Comparison of ENCODE assay signal across 9 mouse cellular contexts in genomic region chr1:40657978-40658496, GRCm38 (mm10). TPM values are rescaled to one million over a fixed set of nuclear protein-coding genes. Genes with fewer than 3 reads are reported as not detected.
DNase-seq lines count a peak whose midpoint lies in the region; ATAC-seq and TF ChIP-seq lines count a peak whose summit lies in the region.
"Had no signal": no experiment of that assay in that cellular context is flagged by ENCODE, and none has a peak within 500 bp of the region (broad histone marks: within the 10 kb centered on the region; RNA-seq: fewer than 3 reads in every experiment).

No protein-coding gene starts in this region.

- H3K27ac ChIP-seq in forebrain, postnatal 0 days (ENCODE audit: low read depth, low read length): no peak overlapping the region
- no peak overlapping the region for H3K27ac ChIP-seq in forebrain, embryonic 13.5 days
- H3K27ac ChIP-seq in thymus, adult 2 months (ENCODE audit: control insufficient read depth, insufficient read depth, low read length): no peak overlapping the region
- H3K27ac ChIP-seq: limb, embryonic 12.5 days had no signal

- H3K27me3 ChIP-seq in forebrain, postnatal 0 days (ENCODE audit: insufficient read depth, low read length): no peaks in the 10 kb centered on the region
- no peaks in the 10 kb centered on the region for H3K27me3 ChIP-seq in forebrain, embryonic 13.5 days
- no peaks in the 10 kb centered on the region for H3K27me3 ChIP-seq in thymus, adult 2 months (ENCODE audit: control insufficient read depth, insufficient read depth, low read length)
- H3K27me3 ChIP-seq: limb, embryonic 12.5 days had no signal

- H3K4me2 ChIP-seq in forebrain, postnatal 0 days (ENCODE audit: low read depth): no peak overlapping the region
- H3K4me2 ChIP-seq in forebrain, embryonic 13.5 days: no peak overlapping the region
- H3K4me2 ChIP-seq: limb, embryonic 12.5 days had no signal

- no peak overlapping the region for H3K4me3 ChIP-seq in forebrain, postnatal 0 days (ENCODE audit: low read depth, low read length)
- H3K4me3 ChIP-seq in forebrain, embryonic 13.5 days: no peak overlapping the region
- no peak overlapping the region for H3K4me3 ChIP-seq in thymus, adult 2 months (ENCODE audit: control insufficient read depth, insufficient read depth, low read length)
- H3K4me3 ChIP-seq: limb, embryonic 12.5 days had no signal

- no peaks in the 10 kb centered on the region for H3K9me3 ChIP-seq in forebrain, postnatal 0 days (ENCODE audit: low read length)
- H3K9me3 ChIP-seq in forebrain, embryonic 13.5 days (replicated peaks): no peaks in the 10 kb centered on the region
- H3K9me3 ChIP-seq: limb, embryonic 12.5 days had no signal

- no peaks in the 10 kb centered on the region for H3K4me1 ChIP-seq in forebrain, postnatal 0 days (ENCODE audit: insufficient read depth)
- no peaks in the 10 kb centered on the region for H3K4me1 ChIP-seq in forebrain, embryonic 13.5 days
- H3K4me1 ChIP-seq in thymus, adult 2 months (replicated peaks; ENCODE audit: control insufficient read depth, insufficient read depth, low read length): no peaks in the 10 kb centered on the region

- peak; percentile 76 for TF ChIP-seq CTCF in forebrain, postnatal 0 days (IDR thresholded peaks at IDR 0.05; ENCODE audit: low read depth)
- no peak for TF ChIP-seq CTCF in thymus, adult 2 months (IDR thresholded peaks at IDR 0.05; ENCODE audit: borderline replicate concordance, control insufficient read depth, extremely low read depth, insufficient read depth, low read length, poor library complexity)

- 49% methylated on average over 8 of the region's 8 CpGs for WGBS in forebrain, postnatal 0 days
- 56% methylated on average over 8 of the region's 8 CpGs for WGBS in forebrain, embryonic 13.5 days
- WGBS in thymus, adult 2 months: 70% methylated on average over 8 of the region's 8 CpGs

- no peaks in the 10 kb centered on the region for H3K36me3 ChIP-seq in forebrain, postnatal 0 days (ENCODE audit: insufficient read depth)
- H3K36me3 ChIP-seq in forebrain, embryonic 13.5 days (ENCODE audit: poor library complexity, severe bottlenecking): no peaks in the 10 kb centered on the region
- no peaks in the 10 kb centered on the region for H3K36me3 ChIP-seq in thymus, adult 2 months (ENCODE audit: control insufficient read depth, insufficient read depth, low read length)
- H3K36me3 ChIP-seq: limb, embryonic 12.5 days had no signal

- ATAC-seq in forebrain, postnatal 0 days: no peak
- ATAC-seq in forebrain, embryonic 13.5 days: no peak
- peak; percentile 46 to 69; a peak in 1 of 4 replicates for ATAC-seq in hematopoietic stem cell, adult 5-6 weeks (replicated peaks in 1 of 2; ENCODE audit: insufficient read depth in 1 of 2, low FRiP score in 2 of 2, low TSS enrichment in 1 of 2, low read depth in 1 of 2, poor library complexity in 2 of 2, severe bottlenecking in 2 of 2)
- peak; percentile 92 for ATAC-seq in megakaryocyte progenitor cell, adult 5-6 weeks (replicated peaks; ENCODE audit: poor library complexity)

- no peak overlapping the region for H3K9ac ChIP-seq in forebrain, postnatal 0 days
- no peak overlapping the region for H3K9ac ChIP-seq in forebrain, embryonic 13.5 days
- H3K9ac ChIP-seq: limb, embryonic 12.5 days had no signal

- peak; percentile 67 for DNase-seq in forebrain, postnatal 0 days
- DNase-seq in CD4-positive helper T cell, adult 2 months (ENCODE audit: low read depth, low spot score): peak; percentile 37
- DNase-seq in c-Kit-positive CD71-positive TER-119-positive erythroid progenitor cells, embryonic 14.5 days (ENCODE audit: low spot score): peak; percentile 19
- DNase-seq in layer of hippocampus, adult 9-11 months: peak; percentile 57
- peak; percentile 63 for DNase-seq in thymus, adult 2 months

- no peak for TF ChIP-seq POLR2A in thymus, adult 2 months (IDR thresholded peaks at IDR 0.05; ENCODE audit: control insufficient read depth, extremely low read depth, insufficient read depth, low read length, poor library complexity)

RNA-seq across cellular contexts. Expression of gene Slc9a2, which starts 22.3 kb away (rescaled TPM):
- total RNA-seq in forebrain, postnatal 0 days (2014; rRNA removed): 1.6 and 1.8 TPM in 2 replicates
- polyA plus RNA-seq in forebrain, postnatal 0 days (2015; fragmentation: Nextera tagmentation; extraction: Ambion mirVana): 0.55 and 0.57 TPM in 2 replicates
- 0.04 and 0.09 TPM in 2 replicates for polyA plus RNA-seq in forebrain, embryonic 13.5 days (2015; fragmentation: Nextera tagmentation; extraction: Ambion mirVana)
- 0.44 and 0.69 TPM in 2 replicates for total RNA-seq in hematopoietic stem cell, adult 5-6 weeks (2017)
- total RNA-seq in megakaryocyte progenitor cell, adult 5-6 weeks (2015): not detected in 2 replicates
- 0.04 and 0.10 TPM in 2 replicates for total RNA-seq in megakaryocyte progenitor cell, adult 5-6 weeks (2017)
- polyA plus RNA-seq in thymus, adult 2 months (2012; rRNA removed): 7.0 and 7.8 TPM in 2 replicates

Comparison
In these comparisons a context has a peak if more than half of its experiments do, and no peak if none do; other contexts are left out.
1. ATAC-seq: peak in hematopoietic stem cell, adult 5-6 weeks (2 of 2) and megakaryocyte progenitor cell, adult 5-6 weeks (single experiment); none in forebrain, postnatal 0 days (single experiment) and forebrain, embryonic 13.5 days (single experiment).
2. Peak in every context shown above with its lines, with median percentiles within 50 percentile points of each other: DNase-seq.